Mouse (Mus musculus) left cerebral cortex, postnatal 14 days (tissue): Measurements from ENCODE around the gene Gm973. TPM values are rescaled to one million over a fixed set of nuclear protein-coding genes. Genes with fewer than 3 reads are reported as not detected.

Experiments
- DNase-seq, 2 experiments: peaks; one replicate each; pipeline ENCODE4 v3.0.0; 2021 to 2022; ENCODE audit warnings: low spot score in 2 of 2, mixed read lengths in 1 of 2
- intact Hi-C: fragments of 180-260 bp; cut with DNase I; formaldehyde crosslinking; loops from one replicate; pipeline ENCODE4 v1.15.1; 2025
- long read RNA-seq, 2 experiments: library from polyadenylated mRNA; stranded (forward); transcript quantifications; one replicate each; pipeline ENCODE4 v2.0.0; 2021
- total RNA-seq, 2 experiments: library from RNA; stranded (reverse); gene quantifications; 2 replicates each; pipeline ENCODE4 v1.2.3; 2021

The Gm973 gene
- total RNA-seq: 1 to 10 TPM; 5.8 to 9.0 TPM
- long read RNA-seq, experiment 1, partial matches to known transcripts: 0 of 1 reads
- long read RNA-seq, experiment 1, other reads (novel, unspliced or antisense): 1 of 1 reads
- long read RNA-seq, experiment 2, partial matches to known transcripts: 0 of 3 reads
- long read RNA-seq, experiment 2, other reads (novel, unspliced or antisense): 3 of 3 reads

GRCm38 (mm10) chr1:59516026-59516917 lies at the start of gene Gm973:
Gm973 (plus strand) TSS chr1:59516264.
- DNase-seq: peak; percentile 62 to 90
- intact Hi-C loops: no loop called here

- intact Hi-C loops: no loop called here
- peak; percentile 26 to 66 for DNase-seq
Measured at GRCm38 (mm10) chr1:59469170-59469569, 46.9 kb upstream of the Gm973 start.

- intact Hi-C loops: no loop called here
Measured at GRCm38 (mm10) chr1:59470766-59471165, 45.3 kb upstream of the Gm973 start.

DNA sequence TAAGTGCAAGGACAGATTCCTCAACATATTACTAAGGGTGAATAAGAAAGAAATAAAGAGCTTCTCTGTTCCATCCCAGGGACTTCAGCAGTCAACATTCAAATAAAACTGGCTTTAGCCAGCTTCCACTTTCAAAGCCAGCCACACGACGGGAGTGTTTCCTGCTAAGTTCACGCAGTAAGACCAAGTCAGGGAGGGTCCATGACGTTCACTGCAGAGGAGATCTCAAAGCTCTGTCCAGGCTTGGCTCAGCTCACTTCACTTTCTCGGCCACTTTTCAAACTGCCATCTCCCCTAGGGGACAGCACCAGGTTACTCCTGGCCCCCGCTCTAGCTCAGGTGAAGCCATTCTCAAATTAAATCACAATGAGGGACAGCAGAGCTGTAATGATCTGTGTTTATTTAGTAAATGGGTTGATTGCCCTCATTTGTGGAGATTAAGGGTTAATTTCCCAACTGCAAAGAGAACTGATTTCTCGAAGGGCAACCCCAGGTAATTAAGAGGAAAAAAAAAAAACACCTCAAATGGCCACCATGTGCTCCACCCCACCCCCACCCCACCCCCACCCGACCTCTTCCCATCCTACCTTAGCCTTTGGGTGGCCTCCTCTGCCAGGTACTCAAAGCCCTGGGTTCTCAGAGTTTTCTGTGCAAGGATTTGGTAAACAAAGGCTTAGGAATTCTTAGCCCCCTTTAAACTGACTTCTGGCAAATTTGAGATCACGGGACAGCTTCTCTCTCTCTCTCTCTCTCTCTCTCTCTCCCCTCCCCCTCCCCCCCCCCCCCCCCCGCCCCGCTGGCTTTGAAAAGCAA lies 43.5 kb upstream of the Gm973 start:
- DNase-seq: no peak
- intact Hi-C loops: no loop called here

More at GRCm38 (mm10) chr1:59470766-59471165, 45.3 kb upstream of the Gm973 start:
- DNase-seq: no peak

GRCm38 (mm10) chr1:59473181-59473555 lies 42.9 kb upstream of the Gm973 start:
- no peak for DNase-seq
- intact Hi-C loops: no loop called here

DNA sequence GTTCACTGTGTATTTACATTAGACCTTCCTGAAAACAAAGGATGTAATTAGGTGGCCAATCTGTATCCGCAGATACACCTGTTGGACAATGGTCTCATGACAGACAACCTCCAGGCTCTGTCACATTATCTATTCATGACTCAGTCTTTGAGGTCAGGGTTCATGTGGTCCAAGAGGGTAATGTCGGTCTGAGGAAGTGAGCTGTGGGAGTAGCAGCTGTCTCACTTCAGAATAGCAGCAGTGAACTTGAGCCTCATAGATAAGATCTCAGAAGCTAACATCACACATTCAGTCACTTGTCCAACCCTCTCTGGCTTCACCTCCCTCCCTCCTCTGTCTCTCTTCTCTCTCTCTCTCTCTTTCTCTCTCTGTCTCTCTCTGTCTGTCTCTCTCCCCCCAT lies 40.4 kb upstream of the Gm973 start:
- intact Hi-C loops: no loop called here

DNA sequence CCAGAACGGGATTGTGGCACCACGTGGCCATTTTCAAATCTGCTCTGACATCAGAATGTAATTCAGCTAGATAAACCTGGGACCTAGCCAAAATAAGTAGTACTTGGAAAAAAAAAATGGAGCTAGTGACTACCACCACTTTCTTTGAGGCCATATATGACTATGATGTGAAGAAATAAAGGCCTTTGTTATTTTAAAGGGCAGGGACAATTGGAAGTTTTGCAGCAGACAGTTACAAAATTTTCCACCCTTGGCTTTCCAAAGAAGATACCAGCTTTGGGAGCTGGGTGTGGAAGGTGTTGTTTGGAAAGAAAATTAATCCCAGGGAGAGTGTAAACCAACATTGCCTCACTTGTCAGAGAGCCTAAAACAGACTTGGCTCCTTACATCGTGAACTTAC lies 37.2 kb upstream of the Gm973 start:
- intact Hi-C loops: no loop called here
- DNase-seq: no peak

More for the DNA sequence above, 40.4 kb upstream of the Gm973 start:
- DNase-seq: no peak

- no peak for DNase-seq
- intact Hi-C loops: loop anchor here (5.0 kb wide), 1 partner anchor 164 kb away; no protein-coding TSS in a partner anchor
Measured at GRCm38 (mm10) chr1:59480821-59481455, 35.1 kb upstream of the Gm973 start.

DNA sequence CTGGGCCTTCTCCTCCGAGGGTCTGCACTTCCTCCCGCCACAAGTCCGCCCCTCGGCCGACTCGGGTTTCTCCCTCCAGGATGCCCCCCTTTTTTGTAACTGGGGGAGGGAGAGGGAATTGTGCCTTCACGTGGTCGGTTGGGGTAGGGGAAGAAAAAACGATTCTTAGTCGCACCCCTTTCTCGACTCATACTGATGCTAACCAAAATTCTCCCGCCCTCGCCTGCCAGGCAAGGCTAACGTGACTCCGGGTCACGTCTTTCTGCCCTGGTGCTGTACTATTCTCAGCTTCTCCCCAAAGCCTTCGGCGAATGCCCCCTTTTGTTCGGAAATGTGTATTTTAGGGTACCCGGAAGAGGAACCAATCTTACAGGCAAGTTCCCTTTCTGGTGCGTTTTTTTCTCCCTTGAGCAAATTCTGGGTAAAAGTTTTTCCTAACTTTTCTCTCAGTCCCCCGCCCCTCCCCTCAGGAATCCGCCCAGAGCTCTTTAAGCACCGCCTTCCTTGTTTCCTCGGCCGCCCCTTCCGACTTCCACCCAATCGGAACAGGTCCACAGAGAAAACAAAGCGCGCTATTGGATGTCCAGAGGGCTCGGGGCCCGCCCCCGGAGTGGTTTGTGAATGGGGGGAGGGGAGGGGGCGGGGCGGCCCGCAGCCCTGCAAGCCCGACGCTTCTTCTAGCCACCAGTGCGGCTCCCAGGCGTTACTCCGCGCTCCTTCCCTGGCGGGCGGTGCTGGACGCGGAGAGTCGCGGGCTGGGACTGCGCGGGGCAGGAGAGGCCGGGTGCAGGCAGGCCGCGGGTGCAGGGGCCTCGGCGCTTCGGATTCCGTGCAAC lies 34.4 kb upstream of the Gm973 start:
- intact Hi-C loops: loop anchor here (5.0 kb wide), 1 partner anchor 164 kb away; no protein-coding TSS in a partner anchor

GRCm38 (mm10) chr1:59482331-59482695 lies 33.8 kb upstream of the Gm973 start, which contains the start of gene Fzd7:
Fzd7 (plus strand) TSS chr1:59482424.
- no peak for DNase-seq
- intact Hi-C loops: loop anchor here (5.0 kb wide), 1 partner anchor 165 kb away; no protein-coding TSS in a partner anchor

More for the DNA sequence above, 34.4 kb upstream of the Gm973 start:
- DNase-seq: peak; percentile 88 to 92

DNA sequence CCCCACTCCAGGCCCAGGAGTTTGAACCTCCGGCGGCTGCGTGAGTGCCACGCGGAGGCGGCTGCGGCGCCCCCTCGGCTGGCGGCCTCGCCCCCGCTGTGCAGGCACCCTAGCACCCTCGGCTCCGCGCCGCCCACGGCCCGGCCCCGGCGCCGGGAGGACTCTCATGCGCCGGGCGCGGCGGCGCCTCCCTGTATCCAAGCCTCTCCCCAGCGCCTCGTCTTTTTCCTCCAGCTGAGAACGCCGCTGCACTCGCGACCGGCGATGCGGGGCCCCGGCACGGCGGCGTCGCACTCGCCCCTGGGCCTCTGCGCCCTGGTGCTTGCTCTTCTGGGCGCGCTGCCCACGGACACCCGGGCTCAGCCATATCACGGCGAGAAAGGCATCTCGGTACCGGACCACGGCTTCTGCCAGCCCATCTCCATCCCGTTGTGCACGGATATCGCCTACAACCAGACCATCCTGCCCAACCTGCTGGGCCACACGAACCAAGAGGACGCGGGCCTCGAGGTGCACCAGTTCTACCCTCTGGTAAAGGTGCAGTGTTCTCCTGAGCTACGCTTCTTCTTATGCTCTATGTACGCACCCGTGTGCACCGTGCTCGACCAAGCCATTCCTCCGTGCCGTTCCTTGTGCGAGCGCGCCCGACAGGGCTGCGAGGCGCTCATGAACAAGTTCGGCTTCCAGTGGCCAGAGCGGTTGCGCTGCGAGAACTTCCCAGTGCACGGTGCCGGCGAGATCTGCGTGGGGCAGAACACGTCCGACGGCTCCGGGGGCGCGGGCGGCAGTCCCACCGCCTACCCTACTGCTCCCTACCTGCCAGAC lies 33.2 kb upstream of the Gm973 start:
- intact Hi-C loops: loop anchor here (5.0 kb wide), 1 partner anchor 166 kb away; no protein-coding TSS in a partner anchor
- DNase-seq: no peak

- DNase-seq: peak; percentile 76
- intact Hi-C loops: loop anchor here (2.0 to 5.0 kb wide), 2 partner anchors 101 to 166 kb away; no protein-coding TSS in a partner anchor
Measured at GRCm38 (mm10) chr1:59483521-59484245, 32.4 kb upstream of the Gm973 start.

DNA sequence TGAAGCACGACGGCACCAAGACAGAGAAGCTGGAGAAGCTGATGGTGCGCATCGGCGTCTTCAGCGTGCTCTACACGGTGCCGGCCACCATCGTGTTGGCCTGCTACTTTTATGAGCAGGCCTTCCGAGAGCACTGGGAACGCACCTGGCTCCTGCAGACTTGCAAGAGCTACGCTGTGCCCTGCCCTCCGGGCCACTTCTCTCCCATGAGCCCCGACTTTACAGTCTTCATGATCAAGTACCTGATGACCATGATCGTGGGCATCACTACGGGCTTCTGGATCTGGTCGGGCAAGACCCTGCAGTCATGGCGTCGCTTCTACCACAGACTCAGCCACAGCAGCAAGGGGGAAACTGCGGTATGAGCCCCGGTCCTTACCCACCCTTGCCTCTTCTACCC lies 31.8 kb upstream of the Gm973 start:
- DNase-seq: no peak
- intact Hi-C loops: loop anchor here (2.0 to 5.0 kb wide), 2 partner anchors 100 to 167 kb away; no protein-coding TSS in a partner anchor

DNA sequence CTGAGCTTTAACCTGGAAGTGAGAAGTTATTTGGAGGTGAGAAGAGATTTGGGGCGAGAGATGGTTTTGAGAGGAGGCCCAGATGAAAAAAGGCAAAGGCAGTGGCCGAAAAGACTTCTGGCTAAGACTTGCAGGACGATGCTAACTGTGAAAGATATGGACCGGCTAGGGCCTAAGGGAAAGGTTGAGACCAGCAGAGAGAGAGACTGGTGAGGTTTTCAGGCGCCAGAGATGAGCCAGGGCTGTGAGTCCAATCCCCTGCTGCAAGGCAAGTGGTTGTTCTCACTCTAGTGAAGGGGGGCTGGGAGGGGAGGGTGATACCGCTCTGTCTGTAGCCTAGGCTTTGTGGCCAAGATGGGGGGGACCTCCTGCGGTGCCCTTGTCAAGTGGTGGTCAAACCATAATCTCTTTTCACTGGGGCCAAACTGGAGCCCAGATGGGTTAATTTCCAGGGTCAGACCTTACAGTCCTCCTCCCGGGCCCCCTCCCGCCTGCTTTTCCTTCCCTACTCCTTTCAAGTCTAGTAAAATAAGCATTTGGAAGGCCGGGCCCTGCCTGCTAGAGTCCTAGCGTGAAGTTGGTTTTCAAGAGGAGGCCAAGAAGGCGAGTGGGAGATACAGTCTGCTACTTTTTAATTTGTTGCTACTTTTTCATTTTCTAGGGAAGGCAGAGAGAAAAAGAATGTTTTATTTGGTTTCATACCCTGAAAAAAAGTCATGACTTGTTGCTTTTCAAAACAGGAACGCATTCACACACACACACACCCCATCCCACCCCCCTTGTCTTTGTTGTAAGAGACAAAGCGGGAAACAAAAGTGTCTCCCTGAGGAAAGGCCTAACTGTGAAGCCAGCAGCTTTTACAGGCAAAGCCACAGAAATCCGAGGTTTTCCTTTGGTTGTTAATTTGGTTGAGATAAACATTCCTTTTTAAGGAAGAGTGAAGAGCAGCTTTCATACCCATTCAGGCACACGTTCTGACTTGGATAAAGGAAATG lies 31.0 kb upstream of the Gm973 start:
- intact Hi-C loops: loop anchor here (2.0 to 5.0 kb wide), 2 partner anchors 100 to 168 kb away; no protein-coding TSS in a partner anchor
- no peak for DNase-seq

DNA sequence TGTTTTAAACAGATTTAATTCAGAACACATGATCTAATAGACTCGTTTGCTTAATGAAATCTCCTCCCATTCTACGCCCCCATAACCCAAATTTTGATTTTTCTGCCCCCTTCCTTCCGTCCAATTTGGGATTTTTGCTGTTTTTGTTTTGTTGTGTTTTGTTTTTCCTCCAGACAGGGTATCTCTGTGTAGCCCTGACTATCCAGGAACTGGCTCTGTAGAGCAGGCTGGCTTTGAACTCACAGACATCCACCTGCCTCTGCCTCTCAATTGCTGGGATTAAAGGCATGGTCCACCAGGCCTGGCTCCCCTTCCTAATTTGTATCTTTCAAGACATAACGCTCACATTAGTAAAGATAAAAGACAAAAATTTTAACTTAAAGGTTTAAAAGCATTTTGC lies 30.3 kb upstream of the Gm973 start:
- no peak for DNase-seq
- intact Hi-C loops: loop anchor here (2.0 kb wide), 1 partner anchor 99 kb away; no protein-coding TSS in a partner anchor
